Mouse (Mus musculus): ENCODE measurements around the gene Rasgrp2.

Gene Rasgrp2

DNA sequence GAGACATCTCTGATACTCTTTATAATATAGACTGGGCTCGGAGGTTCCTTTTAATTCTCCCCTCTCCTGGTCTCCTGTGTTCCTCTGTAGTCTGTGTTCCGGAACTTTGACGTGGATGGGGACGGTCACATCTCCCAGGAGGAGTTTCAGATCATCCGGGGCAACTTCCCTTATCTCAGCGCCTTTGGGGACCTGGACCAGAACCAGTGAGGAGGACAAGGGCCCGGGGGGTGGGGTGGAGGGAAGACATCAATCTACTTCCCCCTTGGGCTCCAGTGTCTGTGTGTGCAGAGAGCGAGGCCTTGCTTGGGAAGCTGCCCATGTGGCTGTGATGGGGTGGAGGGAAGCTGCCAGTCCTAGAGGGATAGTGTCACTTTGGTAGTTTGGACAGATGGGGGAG, 9.6 kb downstream of the Rasgrp2 start:
- DNase-seq: no peak

DNA sequence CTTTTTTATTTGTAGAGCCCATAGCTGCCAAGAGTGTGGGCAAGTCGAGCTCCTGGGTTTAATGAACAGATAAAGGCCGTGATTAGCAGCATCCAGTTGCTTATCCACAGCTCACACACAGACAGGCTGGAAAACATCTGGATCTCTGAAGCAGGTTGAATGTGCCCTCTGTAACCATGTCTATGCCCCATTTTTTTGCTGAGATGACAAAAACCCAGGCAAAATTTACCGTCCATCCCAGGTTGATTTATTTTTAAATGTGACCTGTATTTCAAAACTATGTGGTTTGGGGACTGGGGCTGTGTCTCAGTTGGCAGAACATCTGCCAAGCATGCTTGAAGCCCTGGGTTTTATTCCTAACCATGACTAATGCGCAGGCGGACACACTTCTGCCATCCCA, 10.0 kb downstream of the Rasgrp2 start:
- DNase-seq: no peak

DNA sequence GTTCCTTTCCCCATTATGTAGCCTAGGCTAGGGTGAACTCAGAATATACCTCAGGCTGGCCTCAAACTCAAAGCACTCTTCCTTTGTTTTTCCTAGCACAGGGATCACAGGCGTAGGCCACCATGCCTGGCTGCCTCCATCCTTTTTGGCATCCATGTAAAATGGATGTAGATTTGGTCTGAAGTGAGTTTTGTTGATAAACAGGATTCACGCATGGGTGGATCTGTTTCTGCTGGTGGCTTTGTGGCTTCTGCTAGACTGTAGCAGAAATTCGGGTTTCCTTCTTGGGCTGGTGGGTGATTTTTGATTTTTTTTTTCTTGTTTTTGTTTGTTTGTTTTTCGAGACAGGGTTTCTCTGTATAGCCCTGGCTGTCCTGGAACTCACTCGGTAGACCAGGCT, 10.8 kb downstream of the Rasgrp2 start:
- no peak for DNase-seq

DNA sequence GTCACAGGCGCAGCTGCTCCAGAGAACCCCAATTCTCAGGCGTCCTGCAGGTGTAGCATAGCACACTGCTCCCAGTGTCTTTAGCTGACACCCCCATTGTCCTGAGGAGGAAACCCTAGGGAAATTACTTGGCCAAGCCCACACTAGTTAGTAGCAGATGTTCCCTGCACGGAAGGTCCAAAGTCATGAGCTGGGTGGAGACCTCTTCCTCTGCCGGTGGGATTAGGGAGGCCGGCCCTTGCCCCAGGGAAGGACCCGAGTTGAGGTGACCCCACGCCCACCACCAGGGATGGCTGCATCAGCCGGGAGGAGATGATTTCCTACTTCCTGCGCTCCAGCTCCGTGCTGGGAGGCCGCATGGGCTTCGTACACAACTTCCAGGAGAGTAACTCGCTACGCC, 13.7 kb downstream of the Rasgrp2 start:
- no peak for DNase-seq

DNA sequence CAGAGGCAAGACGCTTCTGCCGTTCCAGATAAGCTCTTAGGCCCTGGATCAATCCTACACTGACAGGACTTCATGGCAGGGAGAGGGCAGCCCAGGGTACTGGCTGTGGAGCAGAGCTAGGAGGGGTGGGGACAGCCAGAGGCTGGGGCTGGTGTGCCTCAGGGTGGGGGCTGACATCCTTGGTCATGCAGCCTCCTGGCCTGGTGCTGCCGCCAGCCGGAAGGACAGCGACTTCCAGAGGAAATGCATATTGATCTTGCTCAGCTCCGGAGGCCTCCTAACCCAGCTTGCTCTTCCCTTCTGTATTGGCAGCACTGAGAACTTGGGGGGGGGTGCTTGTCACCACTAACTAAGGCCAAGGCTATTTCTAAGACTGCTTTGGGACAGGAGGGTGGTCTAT, 16.3 kb downstream of the Rasgrp2 start:
- no peak for DNase-seq

DNA sequence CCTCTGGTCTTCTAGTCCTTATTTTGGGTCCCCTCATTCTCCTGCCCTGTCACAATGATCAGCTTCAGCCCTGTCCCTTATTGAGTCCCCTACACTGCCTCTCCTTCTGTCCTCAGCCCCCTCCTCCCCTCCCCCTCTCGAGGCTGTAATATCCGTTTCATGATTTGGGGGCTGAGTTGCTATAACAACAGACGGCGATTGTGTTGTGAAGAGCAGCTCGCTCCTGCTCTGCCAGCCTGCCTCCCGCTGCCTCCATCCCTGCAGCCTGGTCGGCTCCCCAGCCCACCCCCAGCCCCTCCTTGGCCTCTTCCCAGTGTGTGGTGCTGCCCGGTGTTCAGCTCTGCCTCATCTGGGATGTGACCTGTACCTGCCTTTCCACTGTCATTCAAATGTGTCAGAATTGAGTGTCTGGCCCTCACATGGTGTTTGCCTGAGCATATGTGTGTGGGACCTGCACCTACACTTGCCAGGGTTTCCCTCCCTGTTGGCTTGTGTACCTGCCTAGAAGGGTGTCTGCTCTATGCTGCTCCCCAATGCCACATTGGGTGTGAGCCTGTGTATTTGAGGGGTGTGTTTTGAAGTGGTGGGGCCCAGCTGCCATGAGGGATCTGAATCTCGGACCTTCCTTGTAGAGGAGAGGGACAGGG, 17.1 kb downstream of the Rasgrp2 start:
- DNase-seq: no peak

DNA sequence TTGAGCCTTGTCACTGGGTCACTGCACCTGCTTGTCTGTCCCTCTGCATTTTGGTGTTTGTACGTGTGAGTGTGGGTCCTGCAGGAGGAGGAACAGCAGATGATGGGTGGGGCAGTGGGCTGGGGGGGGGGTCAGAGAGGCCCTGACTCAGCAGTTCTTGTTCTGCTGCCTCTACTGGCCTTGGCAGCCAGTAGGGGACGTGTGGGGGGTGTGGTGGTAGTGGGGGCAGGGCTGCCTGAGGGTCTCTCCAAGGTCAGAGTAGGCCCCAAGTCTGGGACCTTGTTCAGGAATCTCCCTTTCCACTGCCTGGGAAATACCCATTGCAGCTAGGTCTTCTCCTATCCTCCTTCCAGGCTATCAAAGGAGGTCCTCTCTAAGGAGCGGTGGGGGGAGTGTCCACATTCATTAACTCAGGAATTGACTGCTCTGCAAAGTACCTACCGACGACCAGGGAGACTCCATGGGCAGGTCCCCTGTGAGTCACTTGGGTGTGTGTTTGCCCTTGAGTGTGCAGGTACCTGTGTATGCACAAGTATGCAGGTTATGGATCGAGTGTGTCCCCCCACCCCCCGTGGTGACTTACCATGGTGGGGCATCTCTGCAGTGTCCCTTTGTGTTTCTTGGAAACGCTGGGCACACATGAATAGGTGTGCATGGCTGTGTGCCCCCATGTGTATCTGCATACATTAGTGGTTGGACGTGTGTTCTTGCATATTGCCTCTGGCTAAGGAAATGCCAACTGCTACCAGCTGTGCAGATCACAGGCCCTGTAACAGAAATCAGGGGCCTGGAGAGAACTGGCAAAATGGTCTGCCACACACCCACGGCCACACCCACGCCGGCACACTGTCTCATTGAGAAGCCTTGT, 18.0 kb downstream of the Rasgrp2 start:
- DNase-seq: no peak

DNA sequence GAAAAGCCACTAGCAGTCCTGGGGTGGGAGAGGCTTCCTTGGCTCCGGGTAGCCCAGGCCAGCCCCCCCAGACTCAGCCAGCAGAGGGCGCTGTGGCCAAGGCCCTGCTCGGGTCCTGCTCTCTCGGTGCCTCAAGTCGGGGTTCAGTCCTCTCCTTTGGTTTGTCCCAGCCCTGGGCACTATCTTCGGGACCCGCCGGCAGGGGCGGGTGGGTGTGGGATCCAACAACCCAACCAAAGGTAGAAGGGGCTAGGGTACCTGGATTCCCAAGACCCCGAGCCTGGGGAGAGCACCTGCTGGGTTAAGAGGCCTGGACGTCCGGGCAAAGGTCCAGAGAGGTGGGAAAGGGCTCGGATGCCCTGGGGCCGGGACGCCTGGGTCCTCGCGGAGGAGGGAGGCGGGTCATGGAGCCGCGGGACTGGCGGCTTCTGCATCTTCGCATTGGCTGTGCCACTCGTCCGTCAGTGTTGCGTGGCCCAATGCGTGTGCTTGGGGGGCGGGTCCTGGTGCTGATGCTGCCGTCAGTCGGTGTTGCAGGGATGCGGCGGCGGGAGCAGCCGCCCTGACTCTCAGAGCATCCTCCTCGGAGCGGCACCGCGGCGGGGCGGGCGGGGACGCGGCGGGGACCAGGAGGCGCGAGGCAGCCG, 19.2 kb downstream of the Rasgrp2 start, which contains the start of gene Nrxn2:
Gene Nrxn2 (plus strand): TSS at position 499 of the 647 bp plus-strand sequence.
- peak; percentile 80 for DNase-seq

DNA sequence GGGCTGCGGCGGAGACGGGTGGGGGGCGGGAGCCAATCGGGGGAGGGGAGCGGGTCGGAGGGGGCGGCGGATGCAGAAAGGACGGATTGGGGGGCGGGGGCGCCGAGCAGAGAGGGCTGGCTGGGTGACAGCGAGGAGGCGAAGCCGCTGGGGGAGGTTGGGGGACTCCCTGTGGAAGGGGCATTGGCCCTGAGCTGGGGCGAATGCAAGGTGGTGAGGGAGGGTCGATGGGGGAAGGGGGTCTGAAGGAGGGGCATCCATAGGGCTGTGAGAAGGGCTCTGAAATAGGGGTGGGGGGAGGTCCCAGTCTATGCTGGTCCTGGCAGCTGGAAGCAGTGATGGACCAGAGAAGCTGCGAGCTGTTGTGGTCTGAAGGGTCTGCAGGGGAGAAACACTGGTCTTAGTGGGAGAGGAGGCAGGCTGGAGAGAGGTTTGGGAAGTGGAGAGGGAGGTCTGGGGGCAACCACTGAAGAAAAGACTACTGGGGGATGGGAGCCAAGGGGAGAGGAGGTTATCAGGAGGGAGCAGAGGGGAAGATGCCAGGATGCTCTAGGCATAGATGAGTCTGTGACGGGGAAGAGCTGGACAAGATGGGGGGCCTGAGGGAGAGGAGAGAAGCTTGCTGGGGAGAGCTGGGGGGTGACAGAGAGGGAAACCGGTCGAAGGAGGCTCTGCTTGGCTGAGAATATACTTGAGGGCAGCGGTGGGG, 20.0 kb downstream of the Rasgrp2 start:
- DNase-seq: no peak

DNA sequence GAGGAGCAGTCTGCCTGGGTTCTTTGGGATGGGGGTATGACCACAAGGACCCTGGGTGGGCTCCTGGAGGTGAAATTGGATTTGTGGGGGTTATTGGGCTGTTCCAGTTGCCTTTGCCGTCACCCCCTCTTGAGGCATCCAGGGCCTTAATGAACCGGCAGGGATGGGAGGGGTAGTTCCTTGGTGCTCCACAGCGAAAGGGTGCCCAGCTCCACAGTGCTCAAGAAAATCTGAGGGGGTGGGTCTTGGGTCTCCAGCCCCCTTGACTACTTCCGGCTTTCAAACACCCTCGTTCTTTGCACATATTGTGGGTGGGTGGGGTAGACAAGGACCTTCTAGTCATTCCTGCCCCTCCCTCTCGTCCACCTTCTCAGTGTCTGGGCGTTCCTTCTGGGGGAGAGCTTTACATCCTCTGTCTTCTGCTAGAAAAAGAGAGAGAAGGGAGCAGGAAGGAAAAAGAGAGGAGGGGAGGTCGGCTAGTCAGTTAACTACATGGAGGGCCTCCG, 20.7 kb downstream of the Rasgrp2 start:
- no peak for DNase-seq

DNA sequence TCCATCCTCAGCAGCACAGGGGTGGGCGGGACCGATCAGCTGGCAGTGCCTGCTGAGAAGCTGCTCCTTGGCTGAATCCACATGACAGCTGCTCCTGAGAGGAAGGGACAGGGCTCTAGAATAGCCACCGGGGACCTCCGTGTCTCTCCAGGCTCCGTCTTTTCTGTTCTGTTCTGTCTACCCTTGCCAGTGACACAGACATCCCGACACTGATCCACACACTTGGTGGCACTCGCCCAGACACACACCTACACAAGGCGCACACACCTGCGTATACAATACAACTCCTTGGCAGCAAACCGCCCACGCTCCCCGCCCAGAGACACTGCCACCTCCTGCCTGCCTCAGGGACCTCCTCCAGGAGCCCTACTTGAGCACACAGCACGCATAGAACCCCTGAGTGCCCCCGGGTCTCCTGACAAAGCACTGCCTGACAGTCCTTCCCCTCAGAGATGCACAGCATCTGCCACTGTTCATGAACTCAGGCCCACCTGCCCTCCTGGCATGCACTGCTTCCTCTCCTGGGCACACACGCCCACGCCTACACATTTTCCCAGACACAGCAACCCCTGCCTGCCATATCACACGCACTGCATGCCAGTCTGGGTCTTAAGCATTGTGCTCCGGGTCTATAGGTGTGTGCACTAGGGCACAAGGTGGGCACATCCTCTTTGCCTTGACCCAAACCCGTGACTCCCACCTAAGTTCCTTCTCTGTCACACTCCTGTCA, 21.5 kb downstream of the Rasgrp2 start:
- DNase-seq: no peak

DNA sequence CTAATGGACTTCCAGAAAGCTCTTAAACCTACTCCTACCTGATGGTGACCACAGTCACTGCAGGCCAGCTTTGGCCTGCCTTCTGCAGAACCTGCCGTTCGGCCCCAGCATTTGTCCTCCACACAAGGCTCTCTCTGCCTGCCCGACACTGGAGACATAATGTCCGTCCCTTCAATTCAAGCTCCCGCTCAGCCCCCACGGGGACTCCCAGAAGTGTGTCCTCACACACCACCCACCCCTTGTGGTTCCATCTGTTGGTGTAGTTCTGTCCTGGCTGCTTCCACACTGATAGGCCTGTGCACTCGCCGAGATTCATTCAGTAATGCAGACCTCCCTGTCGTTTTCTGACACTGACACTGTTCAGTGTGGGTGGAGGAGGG, 22.1 kb downstream of the Rasgrp2 start:
- no peak for DNase-seq

DNA sequence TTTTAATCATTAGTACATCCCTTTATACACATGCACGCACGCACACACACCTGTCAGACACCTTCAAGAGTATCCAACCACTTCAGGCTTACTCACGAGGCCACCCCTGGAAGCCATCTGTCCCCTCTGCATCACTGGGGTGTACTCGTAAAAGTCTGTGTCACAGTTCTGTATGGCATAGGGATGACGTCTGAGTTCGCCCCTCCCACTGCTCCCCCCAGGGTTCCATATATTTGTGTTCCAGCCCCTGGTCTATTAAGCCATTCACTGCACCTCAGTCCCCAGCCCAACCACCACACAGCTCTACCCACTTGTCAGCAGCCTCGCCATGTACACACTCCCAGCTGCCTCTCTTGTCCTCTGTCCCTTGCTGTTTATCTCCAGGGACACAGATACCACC, 22.9 kb downstream of the Rasgrp2 start:
- no peak for DNase-seq

DNA sequence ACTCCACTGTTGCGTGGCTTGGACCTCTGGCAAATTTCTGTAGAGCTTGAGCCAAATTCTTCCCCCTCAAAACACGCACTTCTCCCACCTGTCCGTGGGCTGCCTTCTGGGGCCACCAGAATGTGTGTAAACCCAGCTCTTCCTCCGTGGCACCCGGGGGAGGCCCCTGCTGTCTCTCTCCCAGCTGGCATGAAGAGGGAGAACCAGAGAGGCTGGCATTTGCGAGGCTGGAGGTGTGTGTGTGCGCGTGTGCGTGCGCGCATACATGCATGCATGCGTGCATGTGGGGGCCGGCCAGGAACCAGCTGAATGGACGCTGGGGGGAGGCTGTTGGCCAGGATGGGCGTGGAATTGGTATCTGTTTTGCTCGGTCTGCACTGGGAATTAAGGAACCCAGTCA, 24.1 kb downstream of the Rasgrp2 start:
- no peak for DNase-seq

DNA sequence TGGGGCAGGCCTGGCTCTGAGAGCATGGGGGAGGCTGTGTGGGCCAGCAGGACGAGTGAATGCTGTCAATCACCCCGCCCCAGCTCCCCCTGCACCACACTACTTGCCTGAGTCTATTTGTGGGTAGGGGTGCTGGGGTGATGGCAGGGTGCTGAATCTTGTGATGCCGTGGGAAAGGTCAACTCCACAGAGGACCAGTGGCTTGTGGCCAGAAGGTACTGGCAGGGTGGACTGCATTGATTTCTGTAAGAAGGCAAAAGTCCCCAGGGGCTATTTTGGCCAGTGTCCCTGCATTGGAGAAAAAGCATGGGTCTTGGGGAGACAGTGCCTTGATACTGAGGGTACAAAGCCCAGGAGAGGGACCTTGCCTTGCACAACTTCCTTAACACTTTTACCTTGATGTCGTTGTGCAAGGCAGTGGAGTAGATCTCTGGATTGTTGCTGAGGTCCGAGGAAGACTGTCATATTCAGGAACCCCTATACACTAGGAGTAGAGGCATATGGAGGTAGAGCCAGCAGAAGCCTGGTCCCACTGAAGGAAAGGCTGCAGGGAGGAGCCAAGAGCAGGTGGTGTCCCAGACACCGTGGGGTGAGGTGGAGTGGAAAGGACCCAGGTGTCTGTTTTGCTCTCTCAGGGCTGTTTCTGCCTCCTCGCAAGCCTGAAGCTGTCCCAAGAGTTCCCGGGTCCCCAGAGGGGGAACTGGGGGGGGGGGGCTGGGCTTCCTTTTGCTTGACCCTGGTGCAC, 25.2 kb downstream of the Rasgrp2 start:
- DNase-seq: no peak

DNA sequence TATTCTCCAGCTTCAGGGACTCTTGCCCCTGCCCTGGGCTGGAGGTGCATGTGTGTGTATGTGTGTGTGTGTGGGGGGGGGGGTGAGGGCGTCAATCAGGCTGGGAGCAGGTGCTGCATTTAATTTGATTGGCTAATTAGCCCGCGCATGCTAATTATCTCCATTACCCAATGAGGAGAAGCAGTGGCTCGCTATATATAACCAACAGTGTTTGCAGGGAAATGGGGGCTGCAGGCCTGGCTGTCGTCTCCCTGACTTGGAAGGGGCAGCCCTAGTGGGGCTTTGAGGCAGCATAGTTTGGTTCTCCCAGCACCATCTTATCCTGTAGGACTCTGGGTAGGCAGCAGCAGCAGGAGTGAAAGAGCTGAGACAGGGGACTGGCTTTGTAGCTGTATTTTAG, 26.5 kb downstream of the Rasgrp2 start:
- no peak for DNase-seq

DNA sequence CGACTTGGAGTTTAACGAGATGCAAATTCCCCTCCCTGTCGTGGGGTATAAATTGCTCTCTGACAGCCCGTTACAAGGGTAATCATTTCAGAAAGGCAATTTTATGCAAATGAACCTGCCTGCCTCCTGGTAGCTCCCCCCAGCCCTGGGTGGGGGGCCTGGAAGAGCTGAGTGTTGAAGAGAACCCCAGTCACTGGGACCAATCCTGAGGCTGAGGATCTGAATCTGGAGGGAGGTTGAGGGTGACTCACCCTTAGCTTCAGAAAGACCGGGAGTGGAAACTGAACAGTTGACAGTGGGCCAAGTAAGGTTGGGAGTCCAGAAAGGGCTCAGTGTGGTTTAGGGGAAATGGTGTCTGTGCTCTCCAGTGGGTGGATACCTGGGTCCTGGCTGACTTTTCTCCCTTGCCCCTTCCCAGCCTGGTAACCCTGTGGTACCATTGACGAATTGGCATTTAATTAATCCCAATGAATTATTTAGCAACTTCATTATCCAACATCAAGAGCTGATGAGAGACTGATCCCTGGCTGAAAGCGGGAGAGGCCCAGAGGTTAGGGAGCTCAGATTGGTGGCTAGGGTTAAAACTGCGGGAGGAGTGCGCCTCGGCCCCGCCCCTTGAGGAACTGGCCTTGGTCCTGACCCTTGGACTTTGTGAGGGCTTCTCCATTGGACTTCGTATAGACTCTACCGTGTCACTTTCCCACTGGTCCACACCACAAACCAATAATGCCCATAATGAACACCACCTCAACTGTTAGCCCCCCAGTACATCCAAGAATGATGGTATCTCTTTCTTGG, 27.8 kb downstream of the Rasgrp2 start:
- DNase-seq: peak; percentile 33

DNA sequence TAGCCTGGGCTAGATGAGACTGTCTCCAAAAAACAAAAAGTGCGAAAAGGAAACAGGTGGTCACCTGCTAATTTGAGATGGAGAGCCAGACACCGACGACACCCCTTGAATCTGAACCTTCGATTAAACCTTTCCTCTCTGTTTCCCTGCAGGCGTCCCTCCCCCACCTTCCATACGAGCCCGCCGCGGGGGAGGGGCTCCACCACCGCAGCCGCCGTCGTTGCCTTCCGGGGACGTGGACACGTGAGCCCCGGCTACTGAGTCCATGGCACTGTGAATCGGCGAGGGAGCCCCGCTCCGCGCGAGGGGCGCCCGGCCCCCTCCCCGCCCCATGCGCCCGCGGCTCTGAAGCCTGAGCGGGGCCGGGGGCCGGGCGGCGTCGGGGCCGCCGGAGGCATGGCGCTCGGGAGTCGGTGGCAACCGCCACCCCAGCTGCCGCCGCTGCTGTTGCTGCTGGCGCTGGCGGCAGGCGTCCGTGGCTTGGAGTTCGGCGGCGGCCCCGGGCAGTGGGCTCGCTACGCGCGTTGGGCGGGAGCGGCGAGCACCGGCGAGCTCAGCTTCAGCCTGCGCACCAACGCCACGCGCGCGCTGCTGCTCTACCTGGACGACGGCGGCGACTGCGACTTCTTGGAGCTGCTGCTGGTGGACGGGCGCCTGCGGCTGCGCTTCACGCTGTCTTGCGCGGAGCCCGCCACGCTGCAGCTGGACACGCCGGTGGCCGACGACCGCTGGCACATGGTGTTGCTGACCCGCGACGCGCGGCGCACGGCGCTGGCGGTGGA, 28.7 kb downstream of the Rasgrp2 start:
- DNase-seq: no peak

DNA sequence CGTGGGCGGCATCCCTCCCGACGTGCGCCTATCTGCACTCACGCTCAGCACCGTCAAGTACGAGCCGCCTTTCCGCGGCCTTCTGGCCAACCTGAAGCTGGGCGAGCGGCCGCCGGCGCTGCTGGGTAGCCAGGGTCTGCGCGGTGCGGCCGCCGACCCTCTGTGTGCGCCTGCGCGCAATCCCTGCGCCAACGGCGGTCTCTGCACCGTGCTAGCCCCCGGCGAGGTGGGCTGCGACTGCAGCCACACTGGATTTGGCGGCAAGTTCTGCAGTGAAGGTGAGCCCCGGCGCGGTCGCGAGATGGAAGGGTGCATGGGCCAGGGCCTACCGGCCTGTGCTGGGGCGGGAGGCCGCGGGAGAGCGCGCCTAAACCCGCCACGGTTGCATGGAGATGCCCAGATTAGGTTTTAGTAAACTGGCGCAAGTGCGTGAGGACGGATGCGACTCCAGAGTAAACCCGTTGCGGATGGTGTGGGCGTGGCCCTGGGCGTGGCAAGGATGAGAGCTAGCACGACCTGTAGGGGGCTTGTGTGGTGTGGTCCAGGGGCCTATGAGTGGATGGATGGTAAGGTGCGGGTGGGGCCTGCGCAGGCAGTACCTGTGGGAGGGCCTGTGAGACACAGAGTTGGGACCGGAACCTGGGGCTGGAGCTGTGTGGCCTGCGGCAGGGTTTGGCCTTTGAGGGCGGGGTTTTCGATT, 29.5 kb downstream of the Rasgrp2 start:
- peak; percentile 68 for DNase-seq

Data from thymus, postnatal 25 days (tissue).